Mouse (Mus musculus) activated CD4-positive, CD25-positive, alpha-beta regulatory T cell (primary cell): Measurements from ENCODE around the gene AC192777.2. TPM values are rescaled to one million over a fixed set of nuclear protein-coding genes. Genes with fewer than 3 reads are reported as not detected.

Experiments
- polyA plus RNA-seq, 2 experiments: library from polyadenylated mRNA; unstranded; fragments of 100-300 nt; shearing (Covaris generic); gene quantifications; one replicate each; pipeline ENCODE4 v1.2.1; 2017

AC192777.2 gene
- not detected for polyA plus RNA-seq

GRCm38 (mm10) chr17:40095150-40095549 lies at the start of gene AC192777.2:
AC192777.2 (plus strand) TSS chr17:40095450.

Other genes starting within 250 kb of the AC192777.2 start
- gene Esp38, start 144.9 kb upstream of the AC192777.2 start, polyA plus RNA-seq, result not detected
- under 1 TPM in 1 of 2 experiments, not detected in 1; 0.32 TPM for gene Pgk2, start 113.2 kb downstream of the AC192777.2 start, polyA plus RNA-seq
- gene Crisp3, start 146.8 kb downstream of the AC192777.2 start, polyA plus RNA-seq, result under 1 TPM in 1 of 2 experiments, not detected in 1; 0.16 TPM
- gene Crisp1, start 223.8 kb downstream of the AC192777.2 start, polyA plus RNA-seq, result under 1 TPM in 1 of 2 experiments, not detected in 1; 0.20 TPM